Mouse (Mus musculus) layer of hippocampus, postnatal 25 days (tissue): ENCODE data around the gene Wdr89. TPM values are rescaled to one million over a fixed set of nuclear protein-coding genes. Genes with fewer than 3 reads are reported as not detected.

ENCODE experiments used
- DNase-seq, 2 experiments: peaks; one replicate each; pipeline ENCODE4 v3.0.0; 2022; ENCODE audit warnings: mixed read lengths in 2 of 2, low spot score in 1 of 2; ENCODE audit errors: extremely low spot score in 1 of 2
- total RNA-seq, 2 experiments: library from RNA; stranded (reverse); gene quantifications; 2 replicates each; pipeline ENCODE4 v1.2.3; 2021

Gene Wdr89
- total RNA-seq, 2 experiments from 2014 or later = 3.5 to 3.9 TPM

DNA sequence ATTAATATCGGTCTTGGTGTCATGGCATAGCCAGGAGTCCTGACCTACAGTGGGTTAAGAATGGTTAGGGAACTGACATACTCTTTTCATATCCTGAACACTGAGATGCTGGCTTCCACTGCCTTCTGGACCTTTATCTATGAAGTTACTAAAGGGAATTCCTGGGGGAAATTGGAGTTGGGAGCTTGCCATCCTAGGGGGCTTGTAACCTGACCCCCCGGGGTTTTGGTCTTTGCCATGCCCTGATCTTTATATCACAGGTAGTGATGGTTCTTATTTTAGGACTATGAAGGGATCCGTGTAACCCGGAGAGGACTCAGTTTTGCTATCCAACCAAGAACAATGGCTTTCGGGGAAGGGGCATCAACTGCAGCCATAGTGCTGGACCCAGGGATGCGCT is 1.3 kb upstream of the Wdr89 start:
- no peak for DNase-seq

GRCm38 (mm10) chr12:75668916-75669257 is 450 bp downstream of the Wdr89 start:
- DNase-seq = peak in 1 of 2 experiments; percentile 17

DNA sequence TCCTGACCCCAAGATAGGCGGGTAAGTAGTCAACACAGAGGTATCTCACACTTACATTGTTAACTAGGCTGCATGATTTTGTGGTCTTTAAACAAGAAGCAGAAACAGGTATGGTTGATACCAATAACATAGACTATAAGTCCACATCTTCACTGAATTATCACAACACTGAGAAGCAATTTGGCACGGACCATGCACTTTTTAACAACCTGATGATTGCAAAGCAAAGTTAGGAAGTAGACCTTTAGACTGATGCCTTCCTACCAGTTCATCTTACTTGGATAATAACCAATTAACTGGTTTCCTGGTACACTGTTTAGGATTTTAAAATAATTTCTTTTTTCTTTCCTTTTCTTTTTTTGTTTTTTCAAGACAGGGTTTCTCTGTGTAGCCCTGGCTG is 1.1 kb downstream of the Wdr89 start:
- no peak for DNase-seq

DNA sequence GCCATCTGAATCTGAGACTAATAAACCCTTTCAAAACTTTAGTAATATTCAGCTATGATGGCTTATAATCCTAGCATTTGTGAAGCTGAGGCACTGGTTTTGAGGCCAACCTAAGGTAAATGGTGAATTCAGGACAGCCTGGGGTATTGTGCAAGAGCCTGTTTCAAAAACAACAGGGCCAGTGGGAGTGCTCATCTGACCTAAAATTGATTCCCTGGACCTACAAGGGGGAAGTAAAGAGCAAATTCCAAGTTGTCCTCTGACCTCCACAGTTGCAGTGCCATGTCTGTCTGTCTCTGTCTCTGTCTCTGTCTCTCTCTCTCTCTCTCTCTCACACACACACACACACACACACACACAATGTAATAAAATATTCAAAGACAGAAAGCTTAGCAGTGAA is 2.4 kb downstream of the Wdr89 start:
- DNase-seq = no peak

- DNase-seq = no peak
Observed at GRCm38 (mm10) chr12:75664516-75664810, 4.9 kb downstream of the Wdr89 start.

DNA sequence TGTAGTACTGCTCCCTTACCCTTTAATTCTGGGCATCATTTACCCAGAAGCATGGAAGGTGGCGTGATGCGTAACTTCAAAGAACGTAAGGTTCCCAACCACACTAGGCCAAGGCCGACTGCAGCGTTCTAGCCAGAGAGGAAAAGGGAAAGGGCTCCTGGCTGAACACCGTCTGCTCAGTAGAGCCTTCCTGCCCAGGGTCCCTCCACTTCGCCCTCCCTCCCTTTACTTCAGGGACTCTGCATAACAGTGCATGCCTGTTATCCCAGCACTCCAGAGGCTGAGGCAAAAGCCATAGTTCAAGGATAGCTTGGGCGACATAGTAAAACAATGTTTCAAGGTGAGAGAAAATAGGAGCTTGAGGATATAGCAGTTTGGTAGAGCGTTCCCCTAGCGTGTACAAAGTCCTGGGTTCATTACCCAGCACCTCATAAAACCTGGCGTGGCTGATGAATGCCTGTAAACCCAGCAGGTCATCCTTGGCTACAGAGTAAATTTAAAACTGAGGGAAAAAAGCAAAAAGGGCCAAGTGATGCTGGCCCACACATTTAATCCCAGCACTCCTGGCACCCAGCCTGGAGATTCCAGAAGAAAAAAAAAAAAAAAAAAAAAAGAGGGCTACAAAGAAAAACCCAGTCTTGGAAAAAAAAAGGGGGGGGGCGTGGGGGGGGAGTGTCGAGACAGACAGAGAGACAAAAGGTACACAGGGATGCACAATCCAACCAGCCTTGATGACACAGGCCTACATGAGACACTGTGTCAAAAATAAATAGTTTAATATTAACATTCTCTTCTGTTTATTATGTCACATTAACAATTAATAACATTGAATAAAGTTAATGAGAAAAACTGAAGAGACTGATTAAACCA is 5.5 kb downstream of the Wdr89 start:
- DNase-seq = no peak

DNA sequence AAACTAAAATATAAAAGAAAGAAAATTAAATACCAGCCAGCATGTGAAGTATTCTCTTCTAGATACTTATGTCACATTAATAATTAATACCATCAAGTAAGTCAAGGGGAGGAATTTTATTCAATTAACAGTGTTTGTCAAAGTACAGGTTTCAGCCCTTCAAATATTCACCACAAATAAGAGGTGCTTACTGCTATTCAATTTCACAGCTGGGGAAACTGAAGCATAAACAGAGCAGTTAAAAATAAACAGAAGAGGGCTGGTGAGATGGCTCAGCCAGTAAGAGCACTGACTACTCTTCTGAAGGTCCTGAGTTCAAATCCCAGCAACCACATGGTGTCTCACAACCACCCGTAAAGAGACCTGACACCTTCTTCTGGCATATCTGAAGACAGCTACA is 7.0 kb downstream of the Wdr89 start:
- DNase-seq = no peak

DNA sequence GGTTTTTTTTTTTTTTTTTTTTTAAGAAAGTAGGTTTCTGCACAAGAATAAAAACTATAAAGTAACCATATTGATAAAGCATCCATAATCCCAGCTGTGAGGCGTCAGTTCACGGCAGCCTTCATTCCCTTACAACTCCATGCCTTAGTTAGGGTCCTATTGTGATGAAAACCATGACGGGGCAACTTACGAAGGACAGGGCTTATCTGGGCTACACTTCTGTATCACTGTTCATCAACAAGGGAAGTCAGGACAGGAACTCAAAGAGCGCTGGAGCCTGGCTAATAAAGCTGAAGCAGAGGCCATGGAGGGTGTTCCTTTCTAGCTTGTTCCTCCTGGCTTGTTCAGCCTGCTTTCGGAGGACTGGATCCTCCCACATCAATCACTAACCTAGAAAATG is 10.9 kb downstream of the Wdr89 start:
- no peak for DNase-seq

GRCm38 (mm10) chr12:75656580-75656979 is 12.8 kb downstream of the Wdr89 start:
- peak in 1 of 2 experiments; percentile 17 for DNase-seq

DNA sequence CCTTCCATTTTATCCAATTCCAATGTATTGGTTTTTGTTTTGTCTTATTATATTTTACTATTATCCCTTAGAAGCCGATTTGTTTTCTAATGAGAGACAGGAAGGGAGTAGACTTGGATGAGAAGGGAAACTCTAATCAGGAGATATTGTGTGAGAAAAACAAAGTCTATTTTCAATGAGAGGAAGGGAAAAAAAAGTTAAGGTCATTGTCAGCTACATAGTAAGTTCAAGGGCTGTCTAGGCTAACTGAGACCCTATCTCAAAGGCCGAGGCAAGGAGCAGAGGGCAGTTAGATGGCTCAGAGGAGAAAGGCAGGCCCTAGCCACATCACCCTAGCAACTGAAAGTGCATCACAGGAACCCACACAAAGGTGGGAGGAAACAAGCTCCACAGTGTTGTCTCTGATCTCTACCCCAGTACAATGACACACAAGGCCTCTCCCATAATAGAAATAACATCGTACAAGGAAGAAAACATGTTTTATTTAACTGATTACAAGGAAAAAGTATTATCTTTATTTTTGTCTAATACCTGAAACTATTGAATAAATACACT is 15.0 kb downstream of the Wdr89 start:
- no peak for DNase-seq

DNA sequence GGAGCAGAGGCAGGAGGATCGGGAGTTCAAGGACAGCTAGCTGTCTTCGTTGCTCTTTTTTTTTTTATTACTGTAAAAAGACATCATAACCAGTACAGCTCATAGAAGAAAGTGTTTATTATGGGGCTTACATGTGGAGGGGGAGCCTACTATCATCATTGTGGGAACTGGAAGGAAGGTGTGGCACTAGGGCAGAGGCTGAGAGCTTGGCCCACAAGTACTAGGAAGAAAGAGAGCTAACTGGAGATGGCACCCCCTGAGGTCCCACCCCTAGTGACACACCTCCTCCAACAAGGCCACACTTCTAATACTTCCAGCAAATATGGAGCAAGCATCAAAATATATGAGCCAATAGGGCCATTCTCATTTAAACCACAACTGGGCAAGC is 19.6 kb downstream of the Wdr89 start:
- no peak for DNase-seq

DNA sequence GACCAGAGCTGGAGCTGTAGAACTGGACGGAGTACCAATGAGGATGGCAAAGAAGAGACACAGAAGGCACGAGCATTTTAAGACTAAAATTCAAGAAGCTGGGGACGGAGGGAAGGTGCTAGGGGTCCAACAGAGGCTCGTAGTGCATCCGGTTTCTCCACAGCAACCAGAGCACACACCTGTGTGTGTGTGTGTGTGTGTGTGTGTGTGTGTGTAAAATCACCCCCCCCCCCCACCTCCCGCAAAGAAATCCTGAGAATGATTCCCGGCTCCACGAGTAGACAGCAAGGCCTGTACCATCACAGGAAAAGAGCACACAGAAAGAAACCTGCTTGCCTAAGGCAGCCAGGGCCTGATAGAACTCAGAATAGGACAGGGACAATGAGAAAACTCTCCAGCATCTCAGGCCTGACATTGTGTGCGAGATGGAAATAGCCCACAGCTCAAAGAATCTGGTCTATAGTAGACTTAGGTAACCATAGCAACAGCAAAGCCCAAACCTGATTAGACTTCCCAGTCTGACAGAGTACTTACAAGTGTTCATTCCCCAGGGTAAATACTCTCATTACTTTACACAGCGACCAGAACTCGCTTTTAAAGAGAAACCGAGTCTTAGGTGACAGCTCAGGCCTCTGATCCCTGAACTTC is 20.2 kb downstream of the Wdr89 start:
- no peak for DNase-seq

DNA sequence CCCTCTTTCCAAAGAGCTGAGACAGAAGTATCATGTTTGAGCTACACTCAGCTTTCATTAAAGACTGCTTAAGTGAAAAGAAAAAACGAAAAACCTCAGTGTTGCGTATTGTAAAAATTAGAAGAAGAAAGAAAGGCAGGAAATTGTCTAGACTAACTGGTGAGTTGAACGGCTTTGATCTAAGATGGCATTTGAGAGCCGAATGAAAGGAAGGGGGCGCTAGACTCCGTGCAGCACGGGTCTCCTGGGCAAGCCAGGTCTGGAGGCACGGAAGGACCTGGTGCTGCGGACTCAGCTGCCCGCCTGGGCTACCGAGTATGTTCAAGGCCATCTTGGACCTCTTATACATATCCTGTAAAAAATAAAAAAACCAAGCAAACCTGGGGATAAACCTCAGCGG is 21.1 kb downstream of the Wdr89 start:
- DNase-seq = no peak

GRCm38 (mm10) chr12:75647663-75648062 is 21.7 kb downstream of the Wdr89 start:
- DNase-seq = no peak

GRCm38 (mm10) chr12:75645780-75646179 is 23.6 kb downstream of the Wdr89 start:
- DNase-seq = no peak

GRCm38 (mm10) chr12:75641726-75642125 is 27.6 kb downstream of the Wdr89 start:
- no peak for DNase-seq

DNA sequence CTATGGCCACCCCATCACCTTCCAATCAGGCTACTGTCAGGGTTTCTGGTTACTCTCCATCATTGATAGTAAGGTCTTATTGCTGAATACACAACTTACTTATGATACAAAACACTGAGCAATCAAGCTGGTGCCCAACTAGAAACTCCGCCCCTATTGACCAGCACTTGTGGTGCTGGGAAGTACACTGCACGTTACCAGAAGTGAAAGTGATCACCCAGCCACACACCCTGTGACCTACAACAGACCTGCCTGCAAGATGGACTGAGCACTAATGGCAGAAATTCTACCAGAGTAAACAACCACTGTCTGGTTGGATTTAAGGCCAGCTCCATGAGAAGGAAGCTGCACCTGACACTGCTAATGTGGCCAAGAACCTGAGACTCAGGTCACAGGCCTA is 31.0 kb downstream of the Wdr89 start:
- no peak for DNase-seq

- no peak for DNase-seq
Observed at GRCm38 (mm10) chr12:75637103-75637502, 32.2 kb downstream of the Wdr89 start.

DNA sequence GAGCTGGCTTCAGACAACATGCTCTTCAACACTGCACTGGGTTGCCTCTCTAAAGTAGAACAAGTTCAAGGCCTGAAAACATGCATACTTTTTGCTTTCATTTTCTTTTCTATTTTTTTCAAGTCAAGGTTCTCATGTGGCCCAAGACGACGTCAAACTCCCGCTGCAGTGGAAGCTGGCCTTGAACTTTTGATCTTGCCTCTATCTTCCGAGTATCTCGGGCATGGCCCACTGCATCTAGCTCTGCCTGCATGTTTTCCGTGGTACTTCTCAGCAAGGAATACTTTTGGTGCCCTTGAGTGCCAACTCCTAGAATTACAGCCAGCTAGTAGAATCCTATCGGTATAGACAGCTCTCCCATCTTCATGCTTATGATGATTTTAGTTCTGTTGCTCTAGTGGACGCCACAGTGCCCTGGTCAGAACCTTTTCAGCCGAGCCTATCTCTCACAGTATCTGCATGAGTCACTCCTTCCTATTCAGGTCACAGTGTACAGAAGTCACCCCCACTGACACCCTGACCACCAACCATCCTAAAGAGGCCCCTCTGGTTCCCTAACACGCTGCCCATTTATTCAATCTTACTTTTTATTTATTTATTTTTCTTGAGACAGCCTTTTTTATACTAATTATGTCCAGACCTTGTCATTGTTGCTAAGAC is 33.4 kb downstream of the Wdr89 start:
- DNase-seq = no peak

DNA sequence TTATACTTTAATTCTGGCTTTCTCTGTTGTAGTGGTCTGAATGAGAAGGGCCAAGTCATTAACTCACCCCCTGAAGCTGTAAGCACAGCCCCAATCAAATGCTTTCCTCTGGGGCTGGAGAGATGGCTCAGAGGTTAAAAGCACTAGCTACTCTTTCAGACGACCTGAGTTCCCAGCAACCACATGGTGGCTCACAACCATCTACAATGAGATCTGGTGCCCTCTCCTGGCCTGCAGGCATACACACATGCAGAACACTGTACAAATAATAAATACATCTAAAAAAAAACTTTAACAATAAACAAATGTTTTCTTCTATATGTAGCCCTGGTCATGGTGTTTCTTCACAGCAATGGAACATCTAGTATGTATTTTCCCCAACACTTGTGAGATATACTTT is 39.7 kb downstream of the Wdr89 start:
- no peak for DNase-seq

- no peak for DNase-seq
Observed at GRCm38 (mm10) chr12:75623292-75623691, 46.0 kb downstream of the Wdr89 start.

GRCm38 (mm10) chr12:75622835-75623234 is 46.5 kb downstream of the Wdr89 start:
- no peak for DNase-seq
